Mouse (Mus musculus): ENCODE results near the gene Tnfaip6. TPM values are rescaled to one million over a fixed set of nuclear protein-coding genes. Genes with fewer than 3 reads are reported as not detected.

The Tnfaip6 gene
- polyA plus RNA-seq, 1 experiment, result 0.47 TPM

- Histone ChIP-seq H3K4me1 (ENCODE audit: control insufficient read depth, insufficient read depth, low read length) (no peaks in the 10 kb centered on the region), H3K4me3 (replicated peaks; ENCODE audit: extremely low read depth, low read depth, low read length) (no peak overlapping the region)
- TF ChIP-seq CTCF (IDR thresholded peaks at IDR 0.05; ENCODE audit: insufficient read depth, low read length), result no peak
- no peak for TF ChIP-seq POLR2A (IDR thresholded peaks at IDR 0.05; ENCODE audit: borderline replicate concordance, extremely low read depth, low read depth, low read length)
- 66% methylated on average over 5 of the region's 5 CpGs for WGBS
- DNase-seq, result no peak
These were observed 8.2 kb downstream of the Tnfaip6 start for GRCm38 (mm10) chr2:52046032-52046431.

- Histone ChIP-seq H3K4me3 (replicated peaks; ENCODE audit: extremely low read depth, low read depth, low read length) (no peak overlapping the region), H3K4me1 (ENCODE audit: control insufficient read depth, insufficient read depth, low read length) (no peaks in the 10 kb centered on the region)
- TF ChIP-seq POLR2A (IDR thresholded peaks at IDR 0.05; ENCODE audit: borderline replicate concordance, extremely low read depth, low read depth, low read length), result no peak
- TF ChIP-seq CTCF (IDR thresholded peaks at IDR 0.05; ENCODE audit: insufficient read depth, low read length), result no peak
- no peak for DNase-seq
- WGBS, result 94% methylated on average over 11 of the region's 11 CpGs
These were observed 13.0 kb downstream of the Tnfaip6 start for GRCm38 (mm10) chr2:52050823-52051222.

- H3K4me3 ChIP-seq (replicated peaks; ENCODE audit: extremely low read depth, low read depth, low read length), result no peak overlapping the region
- DNase-seq, result no peak
- TF ChIP-seq POLR2A (IDR thresholded peaks at IDR 0.05; ENCODE audit: borderline replicate concordance, extremely low read depth, low read depth, low read length) (no peak), CTCF (IDR thresholded peaks at IDR 0.05; ENCODE audit: insufficient read depth, low read length) (no peak)
- no peaks in the 10 kb centered on the region for H3K4me1 ChIP-seq (ENCODE audit: control insufficient read depth, insufficient read depth, low read length)
- 82% methylated on average over 4 of the region's 4 CpGs for WGBS
These were observed 14.5 kb downstream of the Tnfaip6 start for GRCm38 (mm10) chr2:52052335-52052734.

GRCm38 (mm10) chr2:52053502-52053901 lies 15.7 kb downstream of the Tnfaip6 start:
- no peak for DNase-seq
- no peaks in the 10 kb centered on the region for H3K4me1 ChIP-seq (ENCODE audit: control insufficient read depth, insufficient read depth, low read length)
- TF ChIP-seq CTCF (IDR thresholded peaks at IDR 0.05; ENCODE audit: insufficient read depth, low read length) (no peak), POLR2A (IDR thresholded peaks at IDR 0.05; ENCODE audit: borderline replicate concordance, extremely low read depth, low read depth, low read length) (no peak)
- 38% methylated on average over 5 of the region's 5 CpGs for WGBS
- H3K4me3 ChIP-seq (replicated peaks; ENCODE audit: extremely low read depth, low read depth, low read length), result no peak overlapping the region

GRCm38 (mm10) chr2:52055616-52056015 lies 17.8 kb downstream of the Tnfaip6 start:
- DNase-seq, result no peak
- TF ChIP-seq POLR2A (IDR thresholded peaks at IDR 0.05; ENCODE audit: borderline replicate concordance, extremely low read depth, low read depth, low read length), result no peak
- no peak for TF ChIP-seq CTCF (IDR thresholded peaks at IDR 0.05; ENCODE audit: insufficient read depth, low read length)
- WGBS, result 52% methylated on average over 4 of the region's 4 CpGs
- H3K4me3 ChIP-seq (replicated peaks; ENCODE audit: extremely low read depth, low read depth, low read length), result no peak overlapping the region
- H3K4me1 ChIP-seq (ENCODE audit: control insufficient read depth, insufficient read depth, low read length), result no peaks in the 10 kb centered on the region

- Histone ChIP-seq H3K4me3 (replicated peaks; ENCODE audit: extremely low read depth, low read depth, low read length) (no peak overlapping the region), H3K4me1 (ENCODE audit: control insufficient read depth, insufficient read depth, low read length) (no peaks in the 10 kb centered on the region)
- TF ChIP-seq CTCF (IDR thresholded peaks at IDR 0.05; ENCODE audit: insufficient read depth, low read length) (no peak), POLR2A (IDR thresholded peaks at IDR 0.05; ENCODE audit: borderline replicate concordance, extremely low read depth, low read depth, low read length) (no peak)
- DNase-seq, result no peak
- WGBS, result 87% methylated on average over 1 of the region's 1 CpGs
These were observed 19.3 kb downstream of the Tnfaip6 start for GRCm38 (mm10) chr2:52057099-52057498.

- no peak overlapping the region for H3K4me3 ChIP-seq (replicated peaks; ENCODE audit: extremely low read depth, low read depth, low read length)
- H3K4me1 ChIP-seq (ENCODE audit: control insufficient read depth, insufficient read depth, low read length), result no peaks in the 10 kb centered on the region
- TF ChIP-seq POLR2A (IDR thresholded peaks at IDR 0.05; ENCODE audit: borderline replicate concordance, extremely low read depth, low read depth, low read length), result no peak
- TF ChIP-seq CTCF (IDR thresholded peaks at IDR 0.05; ENCODE audit: insufficient read depth, low read length), result no peak
- DNase-seq, result no peak
These were observed 19.9 kb downstream of the Tnfaip6 start for GRCm38 (mm10) chr2:52057681-52058080.

GRCm38 (mm10) chr2:52068641-52069040 lies 30.8 kb downstream of the Tnfaip6 start:
- 0 out of 2 replicates have a peak, but pooled peaks cover 4% of the 10 kb centered on the region for H3K4me1 ChIP-seq (ENCODE audit: control insufficient read depth, insufficient read depth, low read length)
- WGBS, result 80% methylated on average over 1 of the region's 1 CpGs
- DNase-seq, result no peak
- no peak overlapping the region for H3K4me3 ChIP-seq (replicated peaks; ENCODE audit: extremely low read depth, low read depth, low read length)
- TF ChIP-seq CTCF (IDR thresholded peaks at IDR 0.05; ENCODE audit: insufficient read depth, low read length) (no peak), POLR2A (IDR thresholded peaks at IDR 0.05; ENCODE audit: borderline replicate concordance, extremely low read depth, low read depth, low read length) (no peak)

GRCm38 (mm10) chr2:52070816-52071215 lies 33.0 kb downstream of the Tnfaip6 start:
- Histone ChIP-seq H3K4me1 (ENCODE audit: control insufficient read depth, insufficient read depth, low read length) (peaks cover 7% of the 10 kb centered on the region; the same call in 1 of the 2 replicates), H3K4me3 (replicated peaks; ENCODE audit: extremely low read depth, low read depth, low read length) (no peak overlapping the region)
- TF ChIP-seq CTCF (IDR thresholded peaks at IDR 0.05; ENCODE audit: insufficient read depth, low read length) (no peak), POLR2A (IDR thresholded peaks at IDR 0.05; ENCODE audit: borderline replicate concordance, extremely low read depth, low read depth, low read length) (no peak)
- 89% methylated on average over 5 of the region's 5 CpGs for WGBS
- DNase-seq, result no peak

- DNase-seq, result no peak
- no peak overlapping the region for H3K4me3 ChIP-seq (replicated peaks; ENCODE audit: extremely low read depth, low read depth, low read length)
- TF ChIP-seq POLR2A (IDR thresholded peaks at IDR 0.05; ENCODE audit: borderline replicate concordance, extremely low read depth, low read depth, low read length), result no peak
- 70% methylated on average over 13 of the region's 13 CpGs for WGBS
- H3K4me1 ChIP-seq (ENCODE audit: control insufficient read depth, insufficient read depth, low read length), result peaks cover 7% of the 10 kb centered on the region; the same call in 1 of the 2 replicates
These were observed 33.6 kb downstream of the Tnfaip6 start for GRCm38 (mm10) chr2:52071241-52071991.
